Mouse (Mus musculus): ENCODE measurements around the gene Lman2l.
A peak's percentile ranks its signal among the peaks of the same experiment; 100 is the strongest.

Lman2l gene

GRCm38 (mm10) chr1:36444471-36445464, at the start of gene Lman2l:
Gene Lman2l (minus strand): TSS chr1:36445271.
- DNase-seq (ENCODE audit: low spot score): peak; percentile 99

GRCm38 (mm10) chr1:36493299-36493698, 48.2 kb upstream of the Lman2l start:
- DNase-seq (ENCODE audit: low spot score): no peak

GRCm38 (mm10) chr1:36492416-36493139, 47.5 kb upstream of the Lman2l start:
- DNase-seq (ENCODE audit: low spot score): peak; percentile 67

GRCm38 (mm10) chr1:36489661-36490060, 44.6 kb upstream of the Lman2l start:
- DNase-seq (ENCODE audit: low spot score): no peak

GRCm38 (mm10) chr1:36487111-36487510, 42.0 kb upstream of the Lman2l start:
- no peak for DNase-seq (ENCODE audit: low spot score)

GRCm38 (mm10) chr1:36485080-36485479, 40.0 kb upstream of the Lman2l start:
- DNase-seq (ENCODE audit: low spot score): no peak

- DNase-seq (ENCODE audit: low spot score): no peak
Observed at GRCm38 (mm10) chr1:36483825-36484224, 38.8 kb upstream of the Lman2l start.

GRCm38 (mm10) chr1:36479903-36480899, 35.1 kb upstream of the Lman2l start:
- no peak for DNase-seq (ENCODE audit: low spot score)

GRCm38 (mm10) chr1:36478343-36478795, 33.3 kb upstream of the Lman2l start:
- DNase-seq (ENCODE audit: low spot score): no peak

- DNase-seq (ENCODE audit: low spot score): no peak
Observed at GRCm38 (mm10) chr1:36476426-36476825, 31.4 kb upstream of the Lman2l start.

GRCm38 (mm10) chr1:36475480-36476110, 30.5 kb upstream of the Lman2l start:
- DNase-seq (ENCODE audit: low spot score): no peak

GRCm38 (mm10) chr1:36474646-36475045, 29.6 kb upstream of the Lman2l start:
- DNase-seq (ENCODE audit: low spot score): no peak

- no peak for DNase-seq (ENCODE audit: low spot score)
Observed at GRCm38 (mm10) chr1:36473211-36473780, 28.2 kb upstream of the Lman2l start.

GRCm38 (mm10) chr1:36472106-36472440, 27.0 kb upstream of the Lman2l start:
- DNase-seq (ENCODE audit: low spot score): no peak

- DNase-seq (ENCODE audit: low spot score): peak; percentile 88
Observed at GRCm38 (mm10) chr1:36471181-36472105, 26.4 kb upstream of the Lman2l start, which contains the start of gene Cnnm4. Gene Cnnm4 (plus strand): TSS chr1:36471620.

GRCm38 (mm10) chr1:36469811-36470444, 24.9 kb upstream of the Lman2l start:
- DNase-seq (ENCODE audit: low spot score): no peak

- no peak for DNase-seq (ENCODE audit: low spot score)
Observed at GRCm38 (mm10) chr1:36467446-36467845, 22.4 kb upstream of the Lman2l start.

- no peak for DNase-seq (ENCODE audit: low spot score)
Observed at GRCm38 (mm10) chr1:36465641-36466160, 20.6 kb upstream of the Lman2l start.

GRCm38 (mm10) chr1:36461829-36462228, 16.8 kb upstream of the Lman2l start:
- DNase-seq (ENCODE audit: low spot score): no peak

Data from embryo, embryonic 10.5 days (tissue).